Mouse (Mus musculus) spleen, postnatal 4 days (tissue): ENCODE data around the gene Gm281.

Experiments used
- DNase-seq, 2 experiments: peaks; one replicate each; pipeline ENCODE4 v3.0.0; 2022; ENCODE audit warnings: low spot score in 2 of 2

Gm281 gene

GRCm38 (mm10) chr14:13812801-13813479 is 101.3 kb downstream of the Gm281 start:
- DNase-seq, result no peak

- DNase-seq, result no peak
These were observed 123.8 kb downstream of the Gm281 start for GRCm38 (mm10) chr14:13790446-13790845.

GRCm38 (mm10) chr14:13790001-13790400 is 124.3 kb downstream of the Gm281 start:
- no peak for DNase-seq

- no peak for DNase-seq
These were observed 131.3 kb downstream of the Gm281 start for GRCm38 (mm10) chr14:13782970-13783369.

- no peak for DNase-seq
These were observed 135.9 kb downstream of the Gm281 start for GRCm38 (mm10) chr14:13778383-13778782.

GRCm38 (mm10) chr14:13771163-13771562 is 143.1 kb downstream of the Gm281 start:
- no peak for DNase-seq

- no peak for DNase-seq
These were observed 143.6 kb downstream of the Gm281 start for GRCm38 (mm10) chr14:13770686-13771085.
